Mouse (Mus musculus) embryonic facial prominence, embryonic 14.5 days (tissue): ENCODE data around the gene Ccdc9b. TPM values are rescaled to one million over a fixed set of nuclear protein-coding genes. Genes with fewer than 3 reads are reported as not detected.

Source experiments
- ATAC-seq: fragments of 200-750 bp; cut with Nextera tagmentation; 2 replicates; pipeline ENCODE4 v1.8.0; 2017; ENCODE audit warnings: low read depth, moderate number of reproducible peaks, moderate TSS enrichment
- DNase-seq: peaks from one replicate; pipeline ENCODE4 v3.0.0-alpha.2; 2015; ENCODE audit warnings: low spot score
- H3K27ac ChIP-seq: fragments of 300-500 bp; sonication (generic); replicated peaks from 2 replicates; pipeline ENCODE4 v1.5.1; 2014; ENCODE audit warnings: low read depth, mild to moderate bottlenecking, low read length, moderate library complexity
- H3K27me3 ChIP-seq: fragments of 300-500 bp; sonication (generic); replicated peaks from 2 replicates; pipeline ENCODE4 v1.6.1; 2014; ENCODE audit warnings: low read length; ENCODE audit not compliant: control insufficient read depth, insufficient read depth
- H3K36me3 ChIP-seq: fragments of 300-500 bp; sonication (generic); 2 replicates; pipeline ENCODE4 v1.6.1; 2014; ENCODE audit warnings: low read length, mixed read lengths; ENCODE audit not compliant: control insufficient read depth, insufficient read depth
- H3K4me1 ChIP-seq: fragments of 300-500 bp; sonication (generic); 2 replicates; pipeline ENCODE4 v1.6.1; 2014; ENCODE audit warnings: antibody characterized with exemption, low read length; ENCODE audit not compliant: control insufficient read depth, insufficient read depth
- H3K4me2 ChIP-seq: fragments of 300-500 bp; sonication (generic); 2 replicates; pipeline ENCODE4 v1.6.1; 2014; ENCODE audit warnings: low read depth, mild to moderate bottlenecking, low read length, moderate library complexity, mixed read lengths
- H3K4me3 ChIP-seq: fragments of 300-500 bp; sonication (generic); 2 replicates; pipeline ENCODE4 v1.5.1; 2014; ENCODE audit warnings: low read depth, mild to moderate bottlenecking, low read length
- H3K9ac ChIP-seq: fragments of 300-500 bp; sonication (generic); 2 replicates; pipeline ENCODE4 v1.6.1; 2014; ENCODE audit warnings: low read depth, mild to moderate bottlenecking, low read length, moderate library complexity, mixed read lengths
- H3K9me3 ChIP-seq: fragments of 300-500 bp; sonication (generic); 2 replicates; pipeline ENCODE4 v1.6.1; 2016; ENCODE audit warnings: low read length; ENCODE audit not compliant: control insufficient read depth
- WGBS: fragments of 180-500 bp; shearing (Covaris S2); extraction: QIAGEN DNeasy Blood & Tissue Kit; methylation state at CpG from one replicate; pipeline ENCODE4 v1.1.7; 2014; 5-methylcytosine and 5-hydroxymethylcytosine counted together
- polyA plus RNA-seq: library from polyadenylated mRNA; unstranded; fragments of >200 nt; fragmentation: Nextera tagmentation; extraction: Ambion mirVana; gene quantifications from 2 replicates; pipeline ENCODE4 v1.2.1, GENCODE M21; 2014

The Ccdc9b gene
- polyA plus RNA-seq, 1 experiment from 2014 or later = 0.96 TPM

DNA sequence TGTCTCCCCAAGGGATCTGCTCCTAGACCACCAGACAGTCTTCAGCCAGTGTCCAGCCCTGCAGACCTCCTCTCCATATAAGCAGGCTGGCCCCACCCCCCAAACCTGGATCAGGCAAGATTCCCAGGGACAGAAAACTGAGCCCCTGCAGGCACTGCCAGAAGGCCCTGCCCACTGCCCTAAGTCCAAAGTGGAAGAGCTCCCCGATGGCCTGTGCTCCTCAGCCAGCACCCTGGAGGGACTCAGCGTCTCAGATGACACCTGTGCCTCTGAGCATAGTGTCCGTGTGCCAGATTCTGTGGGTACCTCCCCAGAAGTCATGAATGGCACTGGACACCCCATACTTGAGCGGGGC lies 29.8 kb upstream of the Ccdc9b start:
- WGBS = 77% methylated on average over 4 of the region's 4 CpGs
- ATAC-seq = no peak
- Histone ChIP-seq H3K4me3 (no peak overlapping the region), H3K27me3 (no peaks in the 10 kb centered on the region), H3K4me1 (no peaks in the 10 kb centered on the region; the same call in 1 of the 2 replicates), H3K27ac (no peak overlapping the region), H3K36me3 (no peaks in the 10 kb centered on the region), H3K9ac (no peak overlapping the region), H3K9me3 (no peaks in the 10 kb centered on the region), H3K4me2 (no peak overlapping the region)
- DNase-seq = no peak

DNA sequence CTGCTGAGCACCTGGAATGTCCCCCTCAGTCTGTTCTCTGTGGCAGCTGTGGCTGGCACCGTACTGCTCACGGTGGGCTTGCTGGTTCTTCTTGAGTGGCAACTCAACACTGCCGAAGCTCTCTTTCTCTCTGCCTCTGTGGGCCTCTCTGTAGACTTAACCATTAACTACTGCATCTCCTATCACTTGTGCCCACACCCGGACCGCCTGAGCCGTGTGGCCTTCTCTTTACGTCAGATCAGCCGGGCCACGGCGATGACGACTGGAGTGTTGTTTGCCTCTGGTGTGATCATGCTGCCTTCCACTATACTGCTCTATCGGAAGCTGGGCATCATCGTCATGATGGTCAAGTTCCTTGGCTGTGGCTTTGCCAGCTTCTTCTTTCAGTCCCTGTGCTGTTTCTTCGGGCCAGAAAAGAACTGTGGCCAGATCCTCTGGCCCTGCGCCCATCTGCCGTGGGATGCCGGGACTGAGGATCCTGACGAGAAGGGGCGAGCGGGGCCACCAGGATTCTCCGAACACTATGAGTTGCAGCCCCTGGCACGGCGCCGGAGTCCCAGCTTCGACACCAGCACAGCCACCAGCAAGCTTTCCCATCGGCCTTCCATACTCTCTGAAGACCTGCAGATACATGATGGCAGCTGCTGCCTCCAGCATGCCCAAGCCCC lies 29.3 kb upstream of the Ccdc9b start:
- H3K27me3 ChIP-seq = no peaks in the 10 kb centered on the region
- 93% methylated on average over 26 of the region's 26 CpGs for WGBS
- no peaks in the 10 kb centered on the region; the same call in 1 of the 2 replicates for H3K4me1 ChIP-seq
- no peak overlapping the region for H3K4me3 ChIP-seq
- no peaks in the 10 kb centered on the region for H3K36me3 ChIP-seq
- DNase-seq (no peak), ATAC-seq (no peak)
- H3K9me3 ChIP-seq = no peaks in the 10 kb centered on the region
- H3K9ac ChIP-seq = no peak overlapping the region
- no peak overlapping the region for H3K4me2 ChIP-seq
- H3K27ac ChIP-seq = no peak overlapping the region

GRCm38 (mm10) chr2:118790551-118791525 lies 28.4 kb upstream of the Ccdc9b start:
- peak overlapping the region; percentile 8; the same call in 1 of the 2 replicates for H3K4me3 ChIP-seq
- 24% methylated on average over 44 of the region's 44 CpGs for WGBS
- no peak overlapping the region for H3K9ac ChIP-seq
- ATAC-seq (peak; percentile 67), DNase-seq (peak; percentile 50)
- H3K4me2 ChIP-seq = peak overlapping the region; percentile 39
- no peaks in the 10 kb centered on the region for H3K9me3 ChIP-seq
- H3K27ac ChIP-seq = no peak overlapping the region
- H3K27me3 ChIP-seq = no peaks in the 10 kb centered on the region
- no peaks in the 10 kb centered on the region for H3K36me3 ChIP-seq
- no peaks in the 10 kb centered on the region; the same call in 1 of the 2 replicates for H3K4me1 ChIP-seq

GRCm38 (mm10) chr2:118790221-118790550 lies 27.7 kb upstream of the Ccdc9b start:
- no peak overlapping the region for H3K4me3 ChIP-seq
- H3K4me2 ChIP-seq = peak overlapping the region; percentile 39
- H3K9ac ChIP-seq = no peak overlapping the region
- ATAC-seq = no peak
- no peak overlapping the region for H3K27ac ChIP-seq
- no peaks in the 10 kb centered on the region for H3K36me3 ChIP-seq
- 54% methylated on average over 12 of the region's 12 CpGs for WGBS
- no peak for DNase-seq
- no peaks in the 10 kb centered on the region; the same call in 1 of the 2 replicates for H3K4me1 ChIP-seq
- no peaks in the 10 kb centered on the region for H3K27me3 ChIP-seq
- no peaks in the 10 kb centered on the region for H3K9me3 ChIP-seq

GRCm38 (mm10) chr2:118789501-118789900 lies 27.0 kb upstream of the Ccdc9b start:
- Histone ChIP-seq H3K9ac (no peak overlapping the region), H3K36me3 (no peaks in the 10 kb centered on the region), H3K9me3 (no peaks in the 10 kb centered on the region), H3K27me3 (no peaks in the 10 kb centered on the region), H3K27ac (no peak overlapping the region), H3K4me3 (no peak overlapping the region), H3K4me2 (no peak overlapping the region), H3K4me1 (no peaks in the 10 kb centered on the region; the same call in 1 of the 2 replicates)
- WGBS = 90% methylated on average over 11 of the region's 11 CpGs
- DNase-seq (no peak), ATAC-seq (no peak)

- no peak for ATAC-seq
- 84% methylated on average over 5 of the region's 5 CpGs for WGBS
These were observed 24.1 kb upstream of the Ccdc9b start for GRCm38 (mm10) chr2:118786525-118786924.

GRCm38 (mm10) chr2:118783663-118784062 lies 21.2 kb upstream of the Ccdc9b start:
- Histone ChIP-seq H3K36me3 (no peaks in the 10 kb centered on the region), H3K9me3 (no peaks in the 10 kb centered on the region), H3K9ac (no peak overlapping the region), H3K4me2 (no peak overlapping the region), H3K27ac (no peak overlapping the region), H3K4me1 (no peaks in the 10 kb centered on the region), H3K4me3 (no peak overlapping the region), H3K27me3 (0 out of 2 replicates have a peak, but pooled peaks cover 7% of the 10 kb centered on the region)
- ATAC-seq (no peak), DNase-seq (no peak)
- WGBS = 91% methylated on average over 7 of the region's 7 CpGs

More at GRCm38 (mm10) chr2:118786525-118786924, 24.1 kb upstream of the Ccdc9b start:
- Histone ChIP-seq H3K27me3 (no peaks in the 10 kb centered on the region), H3K9ac (no peak overlapping the region), H3K4me1 (no peaks in the 10 kb centered on the region; the same call in 1 of the 2 replicates), H3K36me3 (no peaks in the 10 kb centered on the region), H3K27ac (no peak overlapping the region), H3K4me3 (no peak overlapping the region), H3K4me2 (no peak overlapping the region), H3K9me3 (no peaks in the 10 kb centered on the region)
- no peak for DNase-seq

- DNase-seq = no peak
These were observed 20.6 kb upstream of the Ccdc9b start for GRCm38 (mm10) chr2:118783093-118783492.

More at GRCm38 (mm10) chr2:118783093-118783492, 20.6 kb upstream of the Ccdc9b start:
- H3K4me1 ChIP-seq = no peaks in the 10 kb centered on the region
- no peak overlapping the region for H3K27ac ChIP-seq
- no peak overlapping the region for H3K4me2 ChIP-seq
- no peaks in the 10 kb centered on the region for H3K36me3 ChIP-seq
- WGBS = 54% methylated on average over 5 of the region's 5 CpGs
- no peaks in the 10 kb centered on the region for H3K9me3 ChIP-seq
- H3K27me3 ChIP-seq = 0 out of 2 replicates have a peak, but pooled peaks cover 7% of the 10 kb centered on the region
- H3K9ac ChIP-seq = no peak overlapping the region
- H3K4me3 ChIP-seq = no peak overlapping the region
- no peak for ATAC-seq
